Mouse (Mus musculus): ENCODE results near the gene Slc6a13. TPM values are rescaled to one million over a fixed set of nuclear protein-coding genes. Genes with fewer than 3 reads are reported as not detected.

The Slc6a13 gene
- total and polyA plus RNA-seq, 3 experiments, result 9.6 to 17.4 (median 15.4) TPM

DNA sequence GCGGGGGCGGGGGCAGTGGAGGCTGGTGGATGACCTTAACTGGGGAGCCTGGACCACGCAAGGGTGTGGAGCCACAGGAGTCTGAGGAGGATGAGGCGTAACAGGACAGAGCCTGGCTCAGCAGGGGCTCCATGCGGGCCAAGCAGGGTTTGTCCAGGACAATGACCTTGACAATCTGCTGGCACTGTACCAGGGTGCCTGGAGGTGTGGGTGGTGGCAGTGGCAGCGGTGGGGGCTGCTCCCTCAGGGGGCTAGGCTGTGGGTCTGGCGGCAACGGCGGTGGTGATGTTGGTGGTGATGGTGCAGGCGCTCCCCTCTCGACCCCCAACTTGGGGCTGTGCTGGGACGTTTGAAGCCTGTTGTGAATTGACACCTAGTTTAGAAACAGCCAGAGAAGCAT lies 76.1 kb downstream of the Slc6a13 start:
- in situ Hi-C loops (cut with MboI; ENCODE audit: low pct_ligation_motif_present, low pct_unique_long_range_greater_than_20kb, low sequenced_read_pairs), result no loop called here
- peaks cover 0 to 7% of the 10 kb centered on the region in 2 experiments; a peak in 2 of 4 replicates for H3K4me1 ChIP-seq (ENCODE audit: control insufficient read depth in 1 of 2, insufficient read depth in 2 of 2)
- H3K27me3 ChIP-seq (replicated peaks), result peaks cover 55% of the 10 kb centered on the region
- H3K4me3 ChIP-seq (replicated peaks in 1 of 3; ENCODE audit: low read depth in 2 of 3, low read length in 2 of 3, poor library complexity in 1 of 3), result no peak overlapping the region
- H3K36me3 ChIP-seq (replicated peaks in 1 of 2; ENCODE audit: control insufficient read depth in 1 of 2, insufficient read depth in 1 of 2, low read length in 1 of 2), result no peaks in the 10 kb centered on the region
- no peak overlapping the region for H3K9ac ChIP-seq (ENCODE audit: insufficient read depth, low read depth)
- dilution Hi-C loops (cut with MboI; ENCODE audit: extremely low pct_ligation_motif_present, extremely low pct_unique_long_range_greater_than_20kb, low sequenced_read_pairs), result no loop called here
- H3K9me3 ChIP-seq (replicated peaks; ENCODE audit: low read length), result no peaks in the 10 kb centered on the region
- DNase-seq (ENCODE audit: extremely low read depth), result no peak
- no peak overlapping the region for H3K27ac ChIP-seq (ENCODE audit: insufficient read depth, low read depth)
- H3K4me2 ChIP-seq (ENCODE audit: insufficient read depth, low read depth, poor library complexity, severe bottlenecking), result no peak overlapping the region
- no peaks in the 10 kb centered on the region for H3K79me2 ChIP-seq (replicated peaks; ENCODE audit: control insufficient read depth, extremely low read depth, insufficient read depth, poor library complexity, severe bottlenecking)
- TF ChIP-seq ETS1 (conservative IDR thresholded peaks at IDR 0.05; ENCODE audit: low read depth, low read length) (no peak), USF1 (IDR thresholded peaks at IDR 0.05; ENCODE audit: low read depth, low read length) (no peak), TBP (conservative IDR thresholded peaks at IDR 0.05; ENCODE audit: low read depth, low read length) (no peak), MAZ (IDR thresholded peaks at IDR 0.05; ENCODE audit: low read depth, low read length) (no peak), ELF1 (IDR thresholded peaks at IDR 0.05; ENCODE audit: low read depth, low read length) (no peak), HCFC1 (IDR thresholded peaks at IDR 0.05; ENCODE audit: low read depth, low read length) (no peak), ZKSCAN1 (IDR thresholded peaks at IDR 0.05; ENCODE audit: borderline replicate concordance, low read depth, low read length) (no peak), E2F4 (IDR thresholded peaks at IDR 0.05; ENCODE audit: insufficient replicate concordance, low read depth, low read length) (no peak), MYC (IDR thresholded peaks at IDR 0.05; ENCODE audit: low read depth, low read length) (no peak), ZC3H11A (IDR thresholded peaks at IDR 0.05; ENCODE audit: low read depth, low read length) (no peak), NRF1 (IDR thresholded peaks at IDR 0.05; ENCODE audit: low read depth, low read length) (no peak), PAX5 (IDR thresholded peaks at IDR 0.05; ENCODE audit: low read length) (no peak), BHLHE40 (IDR thresholded peaks at IDR 0.05; ENCODE audit: low read depth, low read length) (no peak), SMC3 (IDR thresholded peaks at IDR 0.05; ENCODE audit: low read depth, low read length) (no peak), JUND (conservative IDR thresholded peaks at IDR 0.05; ENCODE audit: low read depth, low read length) (no peak)

DNA sequence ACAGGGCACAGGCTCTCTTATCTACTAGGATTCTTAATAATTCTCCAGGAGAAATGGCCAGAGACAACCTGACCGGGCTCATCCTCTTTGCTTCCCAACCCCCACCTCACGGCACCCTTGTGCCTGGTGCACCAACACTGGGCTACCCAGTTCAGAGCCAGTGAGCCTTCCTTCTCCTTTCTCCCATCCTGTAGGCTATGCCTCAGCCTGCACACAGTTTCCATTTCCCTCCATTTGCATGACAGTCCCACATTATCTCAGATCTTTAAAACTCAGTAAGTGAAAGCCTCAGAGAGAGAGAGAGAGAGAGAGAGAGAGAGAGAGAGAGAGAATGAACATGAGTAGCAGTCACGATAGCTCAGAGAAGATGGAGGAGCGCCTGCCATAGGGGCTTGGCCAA lies 78.2 kb downstream of the Slc6a13 start:
- H3K27me3 ChIP-seq (replicated peaks), result peaks cover 76% of the 10 kb centered on the region
- H3K9ac ChIP-seq (ENCODE audit: insufficient read depth, low read depth), result no peak overlapping the region
- no peaks in the 10 kb centered on the region for H3K9me3 ChIP-seq (replicated peaks; ENCODE audit: low read length)
- dilution Hi-C loops (cut with MboI; ENCODE audit: extremely low pct_ligation_motif_present, extremely low pct_unique_long_range_greater_than_20kb, low sequenced_read_pairs), result no loop called here
- H3K4me2 ChIP-seq (ENCODE audit: insufficient read depth, low read depth, poor library complexity, severe bottlenecking), result no peak overlapping the region; the same call in 1 of the 2 replicates
- no peak overlapping the region for H3K27ac ChIP-seq (ENCODE audit: insufficient read depth, low read depth)
- no peak for DNase-seq (ENCODE audit: extremely low read depth)
- TF ChIP-seq SIN3A (IDR thresholded peaks at IDR 0.05; ENCODE audit: low read length) (no peak), ZKSCAN1 (IDR thresholded peaks at IDR 0.05; ENCODE audit: borderline replicate concordance, low read depth, low read length) (no peak), MEF2A (IDR thresholded peaks at IDR 0.05; ENCODE audit: borderline replicate concordance, low read depth, low read length) (no peak), SMC3 (IDR thresholded peaks at IDR 0.05; ENCODE audit: low read depth, low read length) (no peak), GABPA (IDR thresholded peaks at IDR 0.05; ENCODE audit: insufficient replicate concordance, low read depth, low read length) (no peak), ZNF384 (IDR thresholded peaks at IDR 0.05; ENCODE audit: low read depth, low read length) (no peak), BHLHE40 (IDR thresholded peaks at IDR 0.05; ENCODE audit: low read depth, low read length) (no peak), RAD21 (IDR thresholded peaks at IDR 0.05; ENCODE audit: low read depth, low read length) (no peak), JUN (IDR thresholded peaks at IDR 0.05; ENCODE audit: insufficient read depth, low read depth, low read length) (no peak), USF2 (conservative IDR thresholded peaks at IDR 0.05; ENCODE audit: low read depth, low read length) (no peak)
- H3K4me3 ChIP-seq (replicated peaks in 1 of 3; ENCODE audit: low read depth in 2 of 3, low read length in 2 of 3, poor library complexity in 1 of 3), result no peak overlapping the region
- peaks cover 0 to 7% of the 10 kb centered on the region in 2 experiments; a peak in 2 of 4 replicates for H3K4me1 ChIP-seq (ENCODE audit: control insufficient read depth in 1 of 2, insufficient read depth in 2 of 2)
- in situ Hi-C loops (cut with MboI; ENCODE audit: low pct_ligation_motif_present, low pct_unique_long_range_greater_than_20kb, low sequenced_read_pairs), result no loop called here
- H3K36me3 ChIP-seq (replicated peaks in 1 of 2; ENCODE audit: control insufficient read depth in 1 of 2, insufficient read depth in 1 of 2, low read length in 1 of 2), result no peaks in the 10 kb centered on the region
- H3K79me2 ChIP-seq (replicated peaks; ENCODE audit: control insufficient read depth, extremely low read depth, insufficient read depth, poor library complexity, severe bottlenecking), result no peaks in the 10 kb centered on the region

All from CH12.LX (cell line).